Mouse (Mus musculus) testis, postnatal 14 days (tissue): ENCODE measurements around the gene Fcamr.
A peak's percentile ranks its signal among the peaks of the same experiment; 100 is the strongest.

ENCODE experiments used
- DNase-seq: peaks from one replicate; pipeline ENCODE4 v3.0.0; 2021; ENCODE audit warnings: low spot score

Gene Fcamr

DNA sequence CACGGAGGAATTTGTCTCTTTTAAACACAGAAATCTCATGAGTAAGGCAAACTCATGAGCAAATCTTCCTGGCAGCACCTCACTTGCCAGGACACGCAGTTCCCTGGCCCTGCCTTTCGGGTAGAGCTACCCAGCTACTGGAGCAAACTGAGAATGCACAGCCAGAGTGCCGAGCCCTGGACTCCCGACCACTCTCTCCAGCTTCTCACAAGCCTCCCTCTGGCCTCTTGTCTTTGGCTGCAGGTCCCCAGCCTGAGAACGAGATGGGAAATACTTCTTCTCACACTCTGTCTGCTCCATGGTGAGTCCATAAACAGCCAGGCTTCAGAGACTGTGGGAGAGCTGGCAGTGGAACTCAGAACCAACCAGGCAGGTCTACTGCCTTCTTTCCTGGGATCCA is 2.3 kb downstream of the Fcamr start:
- peak; percentile 15 for DNase-seq

DNA sequence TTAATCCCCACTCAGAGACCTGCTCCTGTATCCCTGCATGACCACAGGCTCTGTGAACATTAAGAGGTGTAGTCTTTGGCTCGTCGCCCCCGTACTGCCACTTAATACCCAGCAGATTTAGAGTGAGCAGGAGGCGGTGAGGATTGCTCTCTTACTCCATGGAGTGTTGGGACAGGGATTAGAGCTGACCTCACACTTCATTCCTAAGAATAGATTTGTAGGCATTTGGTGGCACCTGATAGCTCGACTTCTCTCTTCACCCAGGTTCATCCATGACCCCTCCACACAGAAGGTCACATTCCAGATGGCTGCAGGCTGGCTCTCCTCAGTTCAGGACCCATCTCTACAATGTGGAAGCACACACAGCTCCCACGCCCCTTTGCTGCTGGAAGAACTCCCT is 3.6 kb downstream of the Fcamr start:
- no peak for DNase-seq

- DNase-seq: no peak
Observed at GRCm38 (mm10) chr1:130810906-130811305, 10.2 kb downstream of the Fcamr start.

GRCm38 (mm10) chr1:130811316-130811715 is 10.6 kb downstream of the Fcamr start:
- DNase-seq: no peak

- DNase-seq: no peak
Observed at GRCm38 (mm10) chr1:130819737-130820136, 19.0 kb downstream of the Fcamr start.

DNA sequence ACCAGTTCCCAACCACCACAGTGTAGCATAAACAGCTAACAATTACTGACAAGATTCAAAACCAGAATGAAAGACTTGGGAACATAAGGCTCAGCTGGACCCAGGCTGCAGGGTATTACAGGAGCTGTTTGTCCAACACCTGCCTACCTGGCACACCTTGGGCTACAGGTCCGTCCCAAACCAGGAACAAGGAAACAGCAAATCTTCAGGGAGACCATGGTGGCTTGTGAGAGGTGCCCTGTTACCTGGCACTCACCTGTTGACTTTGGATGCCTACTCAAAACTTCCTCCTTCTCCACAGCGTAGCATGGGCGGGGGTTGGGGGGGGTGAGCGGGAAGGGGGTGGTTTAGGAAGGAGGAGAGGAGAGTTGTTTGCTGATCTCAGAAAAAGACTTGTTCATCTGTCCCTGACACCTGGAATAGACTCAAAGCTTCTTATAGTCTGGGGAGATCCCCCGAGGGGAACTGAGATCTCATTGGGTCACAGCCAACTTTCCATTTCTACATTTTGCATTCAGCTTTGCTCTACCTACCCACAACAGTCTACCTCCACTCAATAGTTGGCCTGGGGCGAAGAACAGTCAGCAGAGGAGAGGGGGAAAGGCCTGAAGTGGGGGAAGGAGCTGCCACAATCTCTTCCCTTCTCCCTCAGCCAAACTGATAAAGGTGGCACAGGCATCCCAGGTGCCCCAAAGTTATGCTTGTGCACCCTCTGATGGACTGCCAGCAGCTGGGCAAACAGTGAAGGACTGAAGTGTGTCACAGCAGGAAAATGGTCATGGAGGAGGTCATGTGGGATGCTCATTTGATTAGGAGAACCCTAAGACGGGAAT is 19.8 kb downstream of the Fcamr start:
- no peak for DNase-seq

DNA sequence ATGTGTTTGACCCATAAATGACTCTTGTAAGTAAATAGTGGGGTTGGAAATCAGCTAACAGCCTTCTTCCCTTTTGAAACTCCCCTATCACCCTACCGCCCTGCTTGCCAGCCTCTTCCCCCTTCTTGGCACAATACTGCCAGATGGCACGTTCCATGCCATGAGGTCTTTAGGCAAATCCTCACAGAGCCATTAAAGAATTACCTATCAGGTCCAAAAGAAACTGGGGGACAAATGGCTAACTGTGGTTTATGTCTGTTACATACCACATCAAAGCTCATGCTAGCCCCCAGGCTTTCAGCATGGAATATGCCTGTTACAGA is 20.4 kb downstream of the Fcamr start:
- no peak for DNase-seq

DNA sequence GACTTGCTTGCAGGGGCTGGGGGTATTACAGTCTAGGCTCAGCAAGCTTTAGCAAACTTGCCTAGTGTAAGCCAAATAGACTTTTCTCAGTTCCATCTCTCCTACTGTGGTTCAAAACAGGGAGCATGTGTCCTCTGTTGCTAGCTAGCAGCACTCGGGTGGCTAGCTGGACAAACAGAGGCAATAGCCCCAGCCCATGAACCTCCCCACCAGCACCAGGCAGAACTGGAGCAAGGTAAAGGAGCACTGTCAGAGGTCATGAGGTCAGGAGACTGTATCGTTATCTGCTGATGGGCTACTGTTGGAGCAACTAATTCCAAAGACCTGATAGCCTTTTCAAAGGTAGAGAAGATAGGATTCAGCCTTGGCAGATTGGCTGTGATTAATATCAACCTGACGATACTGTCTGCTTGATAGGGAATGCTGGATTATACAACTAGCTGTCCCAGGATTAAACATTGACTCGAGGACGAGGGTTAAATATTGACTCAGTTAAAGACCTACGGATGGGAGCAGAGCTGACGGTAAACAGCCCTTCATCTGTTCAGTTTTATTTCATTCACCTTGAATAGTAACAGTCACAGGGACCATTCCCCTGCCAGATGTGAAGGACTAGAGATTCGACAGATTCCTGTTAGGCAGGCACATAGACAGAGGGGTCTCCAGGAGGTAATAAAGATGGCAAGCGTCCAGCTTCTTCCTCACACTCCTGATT is 21.4 kb downstream of the Fcamr start:
- no peak for DNase-seq

GRCm38 (mm10) chr1:130826448-130826847 is 25.7 kb downstream of the Fcamr start, which contains the start of gene Pigr:
TSS of gene Pigr (plus strand) at chr1:130826684.
- no peak for DNase-seq

GRCm38 (mm10) chr1:130828656-130829055 is 28.0 kb downstream of the Fcamr start:
- no peak for DNase-seq

DNA sequence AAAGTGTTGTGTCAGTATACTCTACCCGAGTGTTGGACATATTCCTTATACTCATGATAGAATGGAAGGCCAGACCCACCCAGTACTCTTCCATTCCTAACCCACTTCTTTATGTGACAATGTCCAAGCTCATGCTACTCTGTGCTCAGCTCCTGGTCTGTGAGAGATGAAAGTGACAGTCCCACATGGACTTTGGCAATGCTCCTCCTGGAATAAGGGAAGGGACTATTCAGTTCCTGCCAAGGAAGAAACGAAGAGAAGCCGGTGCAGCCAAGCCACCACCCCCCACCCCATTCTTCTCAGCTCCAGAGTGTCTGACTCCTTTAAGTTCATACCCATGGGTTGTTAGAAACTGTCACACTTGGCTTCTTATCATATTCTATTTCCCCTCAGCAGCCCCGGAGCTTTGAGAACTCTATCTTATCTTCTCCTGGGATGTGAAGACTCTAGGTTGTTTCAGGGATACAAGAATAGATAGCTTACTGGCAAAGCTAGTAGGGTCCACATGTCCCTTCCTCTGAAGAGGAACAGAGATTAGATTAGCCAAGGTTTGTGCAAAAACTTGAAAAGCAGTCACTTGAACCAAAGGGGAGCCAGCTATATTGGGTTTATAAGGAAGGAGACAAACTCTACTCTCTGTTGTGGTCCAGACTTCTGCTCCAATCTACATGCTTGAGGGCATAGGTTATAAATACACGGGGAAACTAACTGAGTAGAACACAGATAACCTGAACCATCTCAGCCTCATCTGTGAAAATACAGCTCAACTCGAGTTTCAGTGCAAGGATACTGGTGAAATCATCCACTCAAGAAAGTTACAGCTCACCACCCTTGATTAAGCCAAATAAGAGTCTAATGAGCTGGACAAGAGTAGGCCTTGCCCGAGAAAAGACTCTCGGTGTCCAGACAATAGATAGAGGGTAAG is 29.5 kb downstream of the Fcamr start:
- no peak for DNase-seq

DNA sequence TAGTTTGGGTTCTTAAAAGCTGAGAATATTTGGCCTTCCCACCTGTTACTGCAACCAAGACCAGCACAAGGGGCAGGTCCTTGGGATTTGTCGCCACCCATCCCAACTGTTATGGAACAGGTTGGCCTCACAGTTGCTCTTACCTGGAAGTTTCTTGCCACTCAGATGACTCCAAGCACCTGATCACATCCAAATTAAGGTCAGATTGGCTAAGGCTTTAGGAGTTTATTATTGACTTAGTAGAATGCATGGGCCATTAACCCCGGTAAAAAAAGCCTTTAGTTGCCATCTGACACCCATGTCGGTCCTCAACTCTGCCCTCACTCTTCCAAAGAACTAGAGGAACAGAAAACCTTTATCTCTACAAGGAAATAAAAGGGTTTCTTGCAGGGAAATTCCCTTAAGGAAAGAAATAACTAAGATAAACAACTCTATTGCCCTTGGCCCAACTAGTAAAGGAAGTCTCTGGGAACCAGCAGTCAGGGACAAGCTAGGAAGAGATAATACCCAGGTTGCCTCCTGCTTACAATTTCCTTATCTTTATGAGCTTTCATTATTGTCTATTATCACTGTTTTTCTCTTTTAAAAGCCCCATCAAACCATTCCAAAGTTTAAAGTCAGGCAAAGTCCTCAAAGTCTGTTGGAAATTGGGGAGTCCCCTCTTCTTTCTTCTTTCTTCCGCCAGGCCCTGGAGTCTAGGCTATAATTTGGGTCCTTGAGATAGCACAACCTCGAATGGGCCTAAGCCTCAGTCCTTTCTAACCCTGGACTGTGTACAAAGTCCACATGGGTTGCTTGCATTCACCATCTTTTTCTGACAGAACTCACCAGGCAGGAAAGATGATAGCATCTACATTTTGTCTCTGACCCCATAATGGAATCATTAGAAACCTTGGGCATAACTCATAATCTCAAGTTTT is 31.8 kb downstream of the Fcamr start:
- DNase-seq: no peak

DNA sequence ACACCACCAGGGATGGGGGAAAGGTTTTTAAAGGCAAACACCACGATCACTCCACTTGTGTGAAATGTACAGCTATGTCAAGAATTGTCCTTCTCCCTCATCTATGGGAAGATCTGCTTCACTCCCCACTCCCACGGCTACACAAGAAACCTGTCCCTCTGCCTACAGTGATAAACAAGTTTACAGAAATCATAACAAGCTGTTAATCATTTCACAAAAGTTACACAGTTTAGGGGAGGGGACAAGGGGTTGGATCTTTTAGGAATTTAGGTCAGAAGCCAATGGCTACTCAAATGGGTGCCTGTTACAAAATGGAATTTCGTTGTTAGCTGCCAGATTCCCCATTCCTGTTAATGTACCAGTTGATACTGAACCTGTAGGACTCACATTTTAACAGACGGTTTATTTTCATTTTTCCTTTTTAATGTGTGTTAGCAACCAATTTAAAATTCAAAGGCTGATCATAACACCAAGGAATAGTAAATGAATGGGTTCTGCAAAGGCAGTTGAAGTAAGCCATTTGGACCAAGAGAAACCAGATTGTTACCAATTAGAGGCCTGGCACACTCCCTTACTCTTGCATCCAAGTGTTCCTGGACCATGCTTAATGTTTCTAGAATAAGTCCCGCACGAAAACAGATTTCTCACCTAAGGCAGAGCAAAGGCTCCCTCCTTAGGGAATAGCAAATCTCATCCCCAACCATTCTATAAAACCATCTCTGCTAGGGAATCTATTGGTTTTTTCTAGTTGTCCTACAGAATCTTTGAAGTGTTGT is 34.6 kb downstream of the Fcamr start:
- no peak for DNase-seq

DNA sequence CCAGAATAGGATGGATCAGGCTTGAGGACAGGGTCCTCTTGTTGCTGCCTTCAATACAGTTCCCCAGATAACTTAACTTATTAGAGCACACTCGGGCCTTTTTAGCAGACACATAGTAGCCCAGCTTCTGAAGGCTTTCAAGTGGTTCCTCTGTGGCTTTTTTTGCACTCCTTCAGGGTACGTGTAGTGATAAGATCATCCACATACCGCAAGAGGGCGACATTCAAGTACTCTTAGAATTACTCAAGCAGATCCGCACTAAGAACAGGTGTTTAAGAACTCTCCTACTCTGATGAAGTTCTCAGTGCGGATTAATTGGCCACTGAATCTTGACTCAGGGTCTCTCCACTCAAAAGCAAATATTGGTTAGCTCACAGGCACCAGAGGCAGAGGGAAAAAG is 37.6 kb downstream of the Fcamr start:
- no peak for DNase-seq

DNA sequence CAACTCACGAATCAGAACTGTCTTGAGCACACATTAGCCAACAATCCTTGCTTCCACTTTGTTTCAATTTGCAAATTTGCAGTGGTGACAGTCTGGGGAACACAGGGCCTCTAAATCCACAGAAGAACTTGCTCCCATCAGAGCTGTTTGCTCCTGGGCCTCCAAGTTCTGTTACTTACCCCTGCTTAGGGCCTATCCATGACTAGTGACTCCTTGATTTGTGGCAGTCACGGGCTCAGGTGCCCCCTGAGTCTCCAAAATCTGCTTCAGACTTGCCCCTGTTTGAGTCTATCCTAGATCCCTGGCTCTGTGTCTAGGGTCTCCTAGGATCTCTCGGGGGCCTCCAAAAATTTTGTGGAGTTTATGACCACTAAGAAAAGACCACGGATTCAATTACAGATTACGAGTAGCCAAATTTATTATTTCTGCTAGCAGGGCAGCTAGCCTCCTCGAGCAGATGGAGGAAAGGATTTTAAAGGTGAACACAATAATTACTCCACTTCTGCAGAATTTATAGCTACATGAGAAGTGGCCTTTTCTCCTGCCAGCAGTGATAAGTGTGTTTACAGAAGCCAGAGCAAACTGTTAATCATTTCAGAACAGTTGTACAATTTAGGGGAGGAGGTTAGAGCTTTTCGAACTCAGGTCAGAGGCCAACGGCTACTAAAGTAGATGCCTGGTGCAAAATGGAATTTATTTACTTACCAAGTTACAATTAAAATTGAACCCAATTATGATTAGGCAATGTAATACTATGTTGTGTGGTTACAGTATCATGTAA is 40.1 kb downstream of the Fcamr start:
- no peak for DNase-seq

GRCm38 (mm10) chr1:130841621-130842020 is 40.9 kb downstream of the Fcamr start:
- no peak for DNase-seq

DNA sequence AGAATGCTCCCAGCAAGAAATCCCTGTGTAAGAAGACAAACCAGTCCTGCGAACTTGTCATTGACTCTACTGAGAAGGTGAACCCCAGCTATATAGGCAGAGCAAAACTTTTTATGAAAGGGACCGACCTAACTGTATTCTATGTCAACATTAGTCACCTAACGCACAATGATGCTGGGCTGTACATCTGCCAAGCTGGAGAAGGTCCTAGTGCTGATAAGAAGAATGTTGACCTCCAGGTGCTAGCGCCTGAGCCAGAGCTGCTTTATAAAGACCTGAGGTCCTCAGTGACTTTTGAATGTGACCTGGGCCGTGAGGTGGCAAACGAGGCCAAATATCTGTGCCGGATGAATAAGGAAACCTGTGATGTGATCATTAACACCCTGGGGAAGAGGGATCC is 43.8 kb downstream of the Fcamr start:
- no peak for DNase-seq

GRCm38 (mm10) chr1:130849530-130850214 is 49.0 kb downstream of the Fcamr start:
- no peak for DNase-seq

- no peak for DNase-seq
Observed at GRCm38 (mm10) chr1:130850405-130850804, 49.7 kb downstream of the Fcamr start.
